Comparison of ENCODE assay signal across 21 mouse cellular contexts in the genomic region with DNA sequence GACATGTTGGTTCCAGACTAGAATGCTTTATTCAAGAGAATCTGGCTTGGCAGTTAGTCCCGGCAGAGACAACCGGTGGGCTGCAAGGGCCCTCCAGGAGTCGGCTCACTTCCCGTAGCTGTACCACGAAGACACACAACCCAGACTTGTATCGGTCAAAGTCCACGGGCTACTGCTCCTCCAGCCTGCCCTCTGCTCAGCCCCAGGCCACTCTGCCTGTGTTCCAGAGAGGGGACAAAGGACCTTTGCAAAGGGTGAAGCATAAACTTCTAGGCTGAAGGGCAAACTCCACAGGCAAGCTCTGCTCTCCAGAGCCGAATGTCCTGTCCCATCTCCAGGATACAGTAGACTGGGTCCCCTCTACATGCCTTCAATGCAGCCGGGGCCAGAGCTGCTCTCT. TPM values are rescaled to one million over a fixed set of nuclear protein-coding genes. Genes with fewer than 3 reads are reported as not detected.
"Had no signal": no experiment of that assay in that cellular context is flagged by ENCODE, and none has a peak within 500 bp of the region (broad histone marks: within the 10 kb centered on the region; RNA-seq: fewer than 3 reads in every experiment).

No protein-coding gene starts in this region.

- ATAC-seq: midbrain, embryonic 15.5 days had no signal

- DNase-seq: layer of hippocampus, adult 9-11 months; liver, embryonic 13.5 days; lung, adult 2 months; lung, postnatal 14 days; lung, postnatal 4 days; right cerebral cortex, adult 18-20 months; right cerebral cortex, postnatal 14 days; right cerebral cortex, postnatal 4 days; thymus, adult 2 months; thymus, postnatal 14 days; thymus, postnatal 4 days had no signal

- H3K9me3 ChIP-seq: hindbrain, embryonic 15.5 days; liver, embryonic 13.5 days; midbrain, embryonic 12.5 days; midbrain, embryonic 15.5 days; neural tube, embryonic 12.5 days; neural tube, embryonic 15.5 days had no signal

- H3K27ac ChIP-seq: hindbrain, embryonic 15.5 days; layer of hippocampus, adult 2 months; liver, embryonic 13.5 days; midbrain, embryonic 12.5 days; midbrain, embryonic 15.5 days; neural tube, embryonic 12.5 days; neural tube, embryonic 15.5 days; stomach, postnatal 0 days had no signal

- H3K4me2 ChIP-seq: hindbrain, embryonic 15.5 days; liver, embryonic 13.5 days; midbrain, embryonic 12.5 days; midbrain, embryonic 15.5 days; neural tube, embryonic 12.5 days; neural tube, embryonic 15.5 days had no signal

- H3K27me3 ChIP-seq: hindbrain, embryonic 15.5 days; midbrain, embryonic 15.5 days; neural tube, embryonic 15.5 days had no signal

- H3K9ac ChIP-seq: hindbrain, embryonic 15.5 days; liver, embryonic 13.5 days; midbrain, embryonic 12.5 days; midbrain, embryonic 15.5 days; neural tube, embryonic 12.5 days; neural tube, embryonic 15.5 days had no signal

- H3K36me3 ChIP-seq: hindbrain, embryonic 15.5 days; liver, embryonic 13.5 days; midbrain, embryonic 12.5 days; midbrain, embryonic 15.5 days; neural tube, embryonic 15.5 days had no signal

- H3K4me3 ChIP-seq: hindbrain, embryonic 15.5 days; layer of hippocampus, adult 2 months; liver, embryonic 13.5 days; midbrain, embryonic 12.5 days; midbrain, embryonic 15.5 days; neural tube, embryonic 12.5 days; neural tube, embryonic 15.5 days had no signal

RNA-seq across cellular contexts. Expression of a gene that starts 11.0 kb away (rescaled TPM):
- total RNA-seq: liver, adult 2 months; megakaryocyte progenitor cell, adult 5-6 weeks; megakaryocyte-erythroid progenitor cell, adult 5-6 weeks had no signal
- polyA plus RNA-seq: liver, adult 2 months had no signal

RNA-seq across cellular contexts. Expression of a gene that starts 15.6 kb away (rescaled TPM):
- total RNA-seq: megakaryocyte progenitor cell, adult 5-6 weeks; megakaryocyte-erythroid progenitor cell, adult 5-6 weeks had no signal
